Mouse (Mus musculus) brain, embryonic 14.5 days (tissue): ENCODE data around the gene Egln1.

Experiments used
- CTCF ChIP-seq: fragments of 200-500 bp; IDR thresholded peaks from 2 replicates; pipeline ENCODE4 v1.5.1; 2012; ENCODE audit warnings: inconsistent platforms, mild to moderate bottlenecking, moderate library complexity, borderline replicate concordance; ENCODE audit not compliant: insufficient read depth, insufficient read length; ENCODE audit errors: extremely low read depth
- POLR2A ChIP-seq: fragments of 200-500 bp; IDR thresholded peaks from 2 replicates; pipeline ENCODE4 v1.6.1; 2012; ENCODE audit warnings: mild to moderate bottlenecking, inconsistent platforms, borderline replicate concordance; ENCODE audit not compliant: poor library complexity, insufficient read depth, insufficient read length, severe bottlenecking; ENCODE audit errors: extremely low read depth

DNA sequence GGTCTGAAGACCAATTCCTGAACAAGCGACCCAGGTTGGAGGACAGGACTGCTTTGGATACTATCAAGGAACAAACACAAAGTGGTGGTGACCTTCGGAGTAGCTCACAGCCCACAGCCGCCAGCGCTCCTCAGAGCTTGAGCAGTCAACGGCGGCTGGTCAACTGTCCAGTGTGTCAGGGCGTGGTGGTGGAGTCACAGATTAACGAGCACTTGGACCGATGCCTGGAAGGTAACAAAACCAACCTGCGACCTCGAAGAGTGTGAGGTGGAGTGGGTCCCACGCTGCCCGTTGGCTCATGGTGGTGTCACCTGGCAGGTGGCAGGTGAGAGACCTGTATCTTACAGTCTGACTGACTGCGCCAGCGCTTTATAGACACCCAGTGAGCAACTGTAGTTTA, 45.9 kb downstream of the Egln1 start:
- TF ChIP-seq CTCF (no peak), POLR2A (no peak)
